8 mouse cellular contexts compared by ENCODE assay signal in the genomic region with DNA sequence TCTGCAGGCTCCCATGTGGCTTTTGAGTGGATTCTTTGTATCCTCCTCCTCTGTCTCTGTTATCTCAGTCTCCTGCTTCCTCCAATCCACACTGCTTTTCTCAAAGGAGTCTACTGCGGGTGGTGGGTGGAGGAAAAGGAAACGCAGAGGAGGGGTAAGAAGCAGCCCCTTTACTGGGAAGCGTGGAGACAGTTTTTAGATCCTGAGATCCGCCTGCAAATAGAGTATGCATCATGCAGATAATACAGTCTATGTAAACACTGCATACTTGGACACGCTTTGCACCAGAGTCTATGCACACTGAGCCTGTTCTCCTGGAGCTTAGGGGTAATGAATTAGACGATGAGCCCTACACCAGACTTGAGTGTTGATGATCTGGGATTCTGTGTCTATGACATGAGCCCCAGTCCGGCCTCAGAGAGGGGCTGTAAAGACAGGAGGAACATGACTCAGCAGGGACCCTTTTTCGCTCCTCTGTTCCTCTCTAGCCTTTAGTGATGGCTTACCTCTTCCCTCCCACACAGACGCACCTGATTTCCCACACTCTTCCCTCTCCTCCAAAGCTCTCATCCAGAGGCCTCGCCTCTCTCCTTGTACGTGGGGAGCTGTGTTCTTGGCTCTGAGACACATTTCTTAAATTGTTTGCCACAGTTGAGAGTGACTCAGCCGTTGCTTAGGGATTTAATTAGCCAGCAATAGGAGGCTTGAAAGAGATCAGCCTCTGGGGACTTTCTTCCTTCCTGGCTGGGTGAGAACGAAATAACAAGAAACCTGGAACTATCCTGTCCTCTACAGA.
A peak's percentile ranks its signal among the peaks of the same experiment; 100 is the strongest.
DNase-seq lines count a peak whose midpoint lies in the region; ATAC-seq and TF ChIP-seq lines count a peak whose summit lies in the region.

No protein-coding gene starts in this region.

- 17% methylated on average over 13 of the region's 13 CpGs for WGBS in heart, embryonic 11.5 days (ENCODE audit: insufficient replicate concordance)

- peak overlapping the region; percentile 38 for H3K4me2 ChIP-seq in heart, embryonic 11.5 days

- peak; percentile 26; the same call in 1 of the 2 replicates for ATAC-seq in heart, embryonic 11.5 days (replicated peaks; ENCODE audit: insufficient number of reproducible peaks, low FRiP score, low TSS enrichment)
- 0 out of 2 replicates have a peak, but pooled peaks have one; percentile 21 for ATAC-seq in megakaryocyte progenitor cell, adult 5-6 weeks (replicated peaks; ENCODE audit: poor library complexity)

- no peaks in the 10 kb centered on the region for H3K27me3 ChIP-seq in heart, embryonic 11.5 days (ENCODE audit: control insufficient read depth, insufficient read depth, low read length)

- peak; percentile 38 for DNase-seq in adrenal gland, postnatal 10 days
- no peak for DNase-seq in adrenal gland, postnatal 25 days
- peak; percentile 83 for DNase-seq in brain, embryonic 14.5 days (ENCODE audit: low read depth)
- DNase-seq in layer of hippocampus, adult 9-10 months (ENCODE audit: low spot score): peak; percentile 41
- no peak for DNase-seq in retina, embryonic 14.5 days (ENCODE audit: low spot score)
- no peak for DNase-seq in adrenal gland, adult 18-20 months (ENCODE audit: low spot score in 2 of 2)

- TF ChIP-seq CTCF in brain, embryonic 14.5 days (IDR thresholded peaks at IDR 0.05; ENCODE audit: borderline replicate concordance, extremely low read depth, insufficient read depth, insufficient read length): no peak

- no peak overlapping the region for H3K4me3 ChIP-seq in heart, embryonic 11.5 days (ENCODE audit: low read depth, low read length)

- H3K27ac ChIP-seq in heart, embryonic 11.5 days (ENCODE audit: low read depth, low read length): no peak overlapping the region

- no peaks in the 10 kb centered on the region for H3K36me3 ChIP-seq in heart, embryonic 11.5 days (ENCODE audit: control insufficient read depth, insufficient read depth, low read length)

- peak overlapping the region; percentile 13; the same call in 1 of the 2 replicates for H3K9ac ChIP-seq in heart, embryonic 11.5 days (ENCODE audit: low read depth, low read length)

- H3K4me1 ChIP-seq in heart, embryonic 11.5 days (ENCODE audit: control insufficient read depth, insufficient read depth, low read length): peaks cover 15% of the 10 kb centered on the region

- no peak for TF ChIP-seq POLR2A in brain, embryonic 14.5 days (IDR thresholded peaks at IDR 0.05; ENCODE audit: borderline replicate concordance, extremely low read depth, insufficient read depth, insufficient read length, poor library complexity, severe bottlenecking)

- H3K9me3 ChIP-seq in heart, embryonic 11.5 days (replicated peaks; ENCODE audit: control insufficient read depth, low read length): no peaks in the 10 kb centered on the region; the same call in 1 of the 2 replicates

Comparison
In these comparisons a context has a peak if more than half of its experiments do, and no peak if none do; other contexts are left out.
1. DNase-seq: peak in adrenal gland, postnatal 10 days (single experiment), brain, embryonic 14.5 days (single experiment) and layer of hippocampus, adult 9-10 months (single experiment); none in adrenal gland, postnatal 25 days (single experiment), retina, embryonic 14.5 days (single experiment) and adrenal gland, adult 18-20 months (0 of 2).